Mouse (Mus musculus) thymus, adult 2 months (tissue): Measurements from ENCODE around the gene Auts2.

Experiments used
- CTCF ChIP-seq: fragments of 200-500 bp; IDR thresholded peaks from 2 replicates; pipeline ENCODE4 v1.5.1; 2012; ENCODE audit warnings: mild to moderate bottlenecking, control low read depth, low read length, moderate library complexity, borderline replicate concordance; ENCODE audit not compliant: control insufficient read depth, poor library complexity, insufficient read depth; ENCODE audit errors: extremely low read depth
- POLR2A ChIP-seq: fragments of 200-500 bp; IDR thresholded peaks from 2 replicates; pipeline ENCODE4 v1.6.1; 2012; ENCODE audit warnings: mild to moderate bottlenecking, low read length, control low read depth, moderate library complexity; ENCODE audit not compliant: control insufficient read depth, poor library complexity, insufficient read depth; ENCODE audit errors: extremely low read depth

DNA sequence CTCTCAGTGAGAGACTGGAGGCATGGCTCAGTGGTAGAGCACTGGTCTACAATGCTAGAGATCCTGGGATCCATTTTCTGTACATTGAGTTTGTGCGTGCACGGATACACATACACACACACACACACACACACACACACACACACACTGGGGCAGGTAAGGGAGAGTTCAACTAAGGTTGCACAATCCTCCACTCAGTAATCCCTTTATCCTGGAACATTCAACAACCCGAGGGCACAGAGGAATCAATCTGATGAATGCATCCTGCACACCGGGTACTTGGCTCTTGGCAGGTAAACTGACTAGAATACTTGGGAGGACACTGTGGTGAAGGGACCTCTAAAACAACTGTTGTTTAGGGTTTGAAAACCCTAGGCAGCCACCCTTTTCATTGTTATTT, 1033.8 kb downstream of the Auts2 start:
- no peak for TF ChIP-seq CTCF
- TF ChIP-seq POLR2A, result no peak
